ENCODE assay signal across 15 mouse cellular contexts in genomic region chr6:36890776-36891175, GRCm38 (mm10).
DNase-seq lines count a peak whose midpoint lies in the region; ATAC-seq and TF ChIP-seq lines count a peak whose summit lies in the region.
"Had no signal": no experiment of that assay in that cellular context is flagged by ENCODE, and none has a peak within 500 bp of the region (broad histone marks: within the 10 kb centered on the region; RNA-seq: fewer than 3 reads in every experiment).

No protein-coding gene starts in this region.

- H3ac ChIP-seq in myocyte (ENCODE audit: control insufficient read depth, insufficient read length): no peak overlapping the region

- peak overlapping the region; percentile 62 for H3K27ac ChIP-seq in heart, embryonic 15.5 days
- 0 out of 2 replicates have a peak overlapping the region, but pooled peaks have one; percentile 47 for H3K27ac ChIP-seq in kidney, postnatal 0 days
- peak overlapping the region; percentile 42 for H3K27ac ChIP-seq in embryonic fibroblast, embryonic 13.5 days (ENCODE audit: insufficient read depth, low read length)
- H3K27ac ChIP-seq: gastrocnemius, adult 2 months had no signal

- 40% methylated on average over 2 of the region's 2 CpGs for WGBS in heart, embryonic 15.5 days
- 37% methylated on average over 2 of the region's 2 CpGs for WGBS in kidney, postnatal 0 days

- TF ChIP-seq POLR2A in embryonic fibroblast, embryonic 13.5 days (IDR thresholded peaks at IDR 0.05; ENCODE audit: low read depth, low read length): no peak
- no peak for TF ChIP-seq POLR2A in myocyte (IDR thresholded peaks at IDR 0.05; ENCODE audit: insufficient read length, low read depth)

- H3K4me3 ChIP-seq in heart, embryonic 15.5 days: no peak overlapping the region
- no peak overlapping the region for H3K4me3 ChIP-seq in kidney, postnatal 0 days (replicated peaks; ENCODE audit: low read depth, low read length)
- H3K4me3 ChIP-seq in embryonic fibroblast, embryonic 13.5 days (ENCODE audit: insufficient read depth, low read length): no peak overlapping the region
- H3K4me3 ChIP-seq in myocyte: no peak overlapping the region
- H3K4me3 ChIP-seq: gastrocnemius, adult 2 months had no signal

- intact Hi-C loops in heart, postnatal 10 days (cut with DNase I): no loop called here

- H3K9ac ChIP-seq in heart, embryonic 15.5 days: no peak overlapping the region
- H3K9ac ChIP-seq in kidney, postnatal 0 days (ENCODE audit: low read depth, low read length): no peak overlapping the region

- H3K4me2 ChIP-seq in heart, embryonic 15.5 days: no peak overlapping the region
- H3K4me2 ChIP-seq in kidney, postnatal 0 days (ENCODE audit: low read length): no peak overlapping the region
- H3K4me2 ChIP-seq in myocyte (ENCODE audit: low read depth): peak overlapping the region; percentile 63

- DNase-seq in heart, postnatal 10 days: no peak
- no peak for DNase-seq in kidney, postnatal 0 days (ENCODE audit: low spot score)
- no peak for DNase-seq in kidney, adult 11 months
- DNase-seq in adrenal gland, adult 8-10 months: no peak
- DNase-seq: cerebellum, adult 9-10 months; left cerebral cortex, postnatal 4 days; thymus, postnatal 4 days had no signal

- no peak for TF ChIP-seq CTCF in kidney, postnatal 0 days (IDR thresholded peaks at IDR 0.05; ENCODE audit: low read depth)
- no peak for TF ChIP-seq CTCF in embryonic fibroblast, embryonic 13.5 days (IDR thresholded peaks at IDR 0.05; ENCODE audit: borderline replicate concordance, insufficient read depth, low read length)

- ATAC-seq in heart, embryonic 15.5 days (replicated peaks; ENCODE audit: insufficient number of reproducible peaks, insufficient read depth, low FRiP score, low read depth): no peak
- ATAC-seq in kidney, postnatal 0 days (replicated peaks; ENCODE audit: low FRiP score, low read depth): no peak
- ATAC-seq: activated CD4-positive, CD25-positive, alpha-beta regulatory T cell, adult 4 months; forebrain, embryonic 16.5 days; midbrain, embryonic 16.5 days; Patski had no signal

- H3K27me3 ChIP-seq in heart, embryonic 15.5 days: no peaks in the 10 kb centered on the region
- no peaks in the 10 kb centered on the region for H3K27me3 ChIP-seq in kidney, postnatal 0 days (ENCODE audit: insufficient read depth, low read length)
- H3K27me3 ChIP-seq in myocyte (ENCODE audit: control insufficient read depth, insufficient read depth, insufficient read length): no peaks in the 10 kb centered on the region

- H3K9me3 ChIP-seq in heart, embryonic 15.5 days (replicated peaks): no peaks in the 10 kb centered on the region
- H3K9me3 ChIP-seq in kidney, postnatal 0 days (replicated peaks; ENCODE audit: low read length): no peaks in the 10 kb centered on the region

- H3K4me1 ChIP-seq in heart, embryonic 15.5 days (replicated peaks): 0 out of 2 replicates have a peak, but pooled peaks cover 3% of the 10 kb centered on the region
- H3K4me1 ChIP-seq in kidney, postnatal 0 days (replicated peaks; ENCODE audit: insufficient read depth, low read length): 0 out of 2 replicates have a peak, but pooled peaks cover 3% of the 10 kb centered on the region
- peaks cover 5% of the 10 kb centered on the region; the same call in 1 of the 2 replicates for H3K4me1 ChIP-seq in embryonic fibroblast, embryonic 13.5 days (ENCODE audit: control insufficient read depth, insufficient read depth, low read length)

- H3K36me3 ChIP-seq in heart, embryonic 15.5 days: no peaks in the 10 kb centered on the region
- H3K36me3 ChIP-seq in kidney, postnatal 0 days (ENCODE audit: insufficient read depth, low read length): no peaks in the 10 kb centered on the region
- no peaks in the 10 kb centered on the region for H3K36me3 ChIP-seq in myocyte (ENCODE audit: control insufficient read depth, insufficient read depth)

- no peaks in the 10 kb centered on the region for H3K79me2 ChIP-seq in myocyte (ENCODE audit: control insufficient read depth, insufficient read depth)

TF ChIP-seq in myocyte, 11 proteins besides CTCF, POLR2A, EP300 and RAD21:
- TF ChIP-seq REST (IDR thresholded peaks at IDR 0.05; ENCODE audit: insufficient read depth, insufficient read length) (no peak), CEBPB (IDR thresholded peaks at IDR 0.05; ENCODE audit: insufficient read depth, poor library complexity, severe bottlenecking) (no peak), TCF3 (IDR thresholded peaks at IDR 0.05; ENCODE audit: insufficient read length, low read depth) (no peak), MAX (IDR thresholded peaks at IDR 0.05; ENCODE audit: low read depth) (no peak)
